Mouse (Mus musculus): Measurements from ENCODE around the gene Zcchc3. TPM values are rescaled to one million over a fixed set of nuclear protein-coding genes. Genes with fewer than 3 reads are reported as not detected.

Zcchc3 gene
- polyA plus RNA-seq, 1 experiment = 10.7 TPM

GRCm38 (mm10) chr2:152413765-152414584, 852 bp downstream of the Zcchc3 start:
- Histone ChIP-seq H3K27me3 (ENCODE audit: control insufficient read depth, insufficient read depth, low read length) (no peaks in the 10 kb centered on the region), H3K27ac (ENCODE audit: insufficient read depth, low read length) (peak overlapping the region; percentile 96), H3K4me3 (replicated peaks; ENCODE audit: insufficient read depth, low read depth, low read length) (peak overlapping the region; percentile 61), H3K4me1 (ENCODE audit: control insufficient read depth, insufficient read depth, low read length) (peaks cover 18% of the 10 kb centered on the region)
- under 1% methylated on average over 86 of the region's 86 CpGs for WGBS
- TF ChIP-seq POLR2A (IDR thresholded peaks at IDR 0.05; ENCODE audit: borderline replicate concordance, insufficient read depth, low read length) (no peak), CTCF (IDR thresholded peaks at IDR 0.05; ENCODE audit: borderline replicate concordance, insufficient read depth, low read depth, low read length) (no peak)
- peak; percentile 50 to 62 for DNase-seq

- no peaks in the 10 kb centered on the region for H3K27me3 ChIP-seq (ENCODE audit: control insufficient read depth, insufficient read depth, low read length)
- no peak overlapping the region for H3K27ac ChIP-seq (ENCODE audit: insufficient read depth, low read length)
- peak overlapping the region; percentile 61 for H3K4me3 ChIP-seq (replicated peaks; ENCODE audit: insufficient read depth, low read depth, low read length)
- DNase-seq = peak in 1 of 2 experiments; percentile 41
- no peak for TF ChIP-seq CTCF (IDR thresholded peaks at IDR 0.05; ENCODE audit: borderline replicate concordance, insufficient read depth, low read depth, low read length)
- 10% methylated on average over 21 of the region's 21 CpGs for WGBS
- peaks cover 18% of the 10 kb centered on the region for H3K4me1 ChIP-seq (ENCODE audit: control insufficient read depth, insufficient read depth, low read length)
These were observed 1.6 kb downstream of the Zcchc3 start for GRCm38 (mm10) chr2:152413158-152413764.

- 13% methylated on average over 15 of the region's 15 CpGs for WGBS
- no peak overlapping the region for H3K27ac ChIP-seq (ENCODE audit: insufficient read depth, low read length)
- TF ChIP-seq CTCF (IDR thresholded peaks at IDR 0.05; ENCODE audit: borderline replicate concordance, insufficient read depth, low read depth, low read length) = no peak
- TF ChIP-seq POLR2A (IDR thresholded peaks at IDR 0.05; ENCODE audit: borderline replicate concordance, insufficient read depth, low read length) = no peak
- peak in 1 of 2 experiments; percentile 40 for DNase-seq
- no peaks in the 10 kb centered on the region for H3K27me3 ChIP-seq (ENCODE audit: control insufficient read depth, insufficient read depth, low read length)
- H3K4me1 ChIP-seq (ENCODE audit: control insufficient read depth, insufficient read depth, low read length) = peaks cover 18% of the 10 kb centered on the region
- H3K4me3 ChIP-seq (replicated peaks; ENCODE audit: insufficient read depth, low read depth, low read length) = peak overlapping the region; percentile 37
These were observed 2.2 kb downstream of the Zcchc3 start for GRCm38 (mm10) chr2:152412526-152413157.

- Histone ChIP-seq H3K27ac (ENCODE audit: insufficient read depth, low read length) (peak overlapping the region; percentile 82; the same call in 1 of the 2 replicates), H3K4me1 (ENCODE audit: control insufficient read depth, insufficient read depth, low read length) (peaks cover 18% of the 10 kb centered on the region), H3K4me3 (replicated peaks; ENCODE audit: insufficient read depth, low read depth, low read length) (peak overlapping the region; percentile 35), H3K27me3 (ENCODE audit: control insufficient read depth, insufficient read depth, low read length) (no peaks in the 10 kb centered on the region)
- 43% methylated on average over 7 of the region's 7 CpGs for WGBS
- TF ChIP-seq POLR2A (IDR thresholded peaks at IDR 0.05; ENCODE audit: borderline replicate concordance, insufficient read depth, low read length) (no peak), CTCF (IDR thresholded peaks at IDR 0.05; ENCODE audit: borderline replicate concordance, insufficient read depth, low read depth, low read length) (no peak)
- DNase-seq = no peak
These were observed 3.4 kb downstream of the Zcchc3 start for GRCm38 (mm10) chr2:152411471-152411870.

- DNase-seq = peak; percentile 70 to 72
- H3K27ac ChIP-seq (ENCODE audit: insufficient read depth, low read length) = peak overlapping the region; percentile 82
- H3K4me1 ChIP-seq (ENCODE audit: control insufficient read depth, insufficient read depth, low read length) = peaks cover 18% of the 10 kb centered on the region
- 4% methylated on average over 15 of the region's 15 CpGs for WGBS
- no peaks in the 10 kb centered on the region for H3K27me3 ChIP-seq (ENCODE audit: control insufficient read depth, insufficient read depth, low read length)
- H3K4me3 ChIP-seq (replicated peaks; ENCODE audit: insufficient read depth, low read depth, low read length) = peak overlapping the region; percentile 35
- TF ChIP-seq CTCF (IDR thresholded peaks at IDR 0.05; ENCODE audit: borderline replicate concordance, insufficient read depth, low read depth, low read length) (no peak), POLR2A (IDR thresholded peaks at IDR 0.05; ENCODE audit: borderline replicate concordance, insufficient read depth, low read length) (no peak)
These were observed 3.9 kb downstream of the Zcchc3 start for GRCm38 (mm10) chr2:152410971-152411371.

GRCm38 (mm10) chr2:152409781-152410180, 5.0 kb downstream of the Zcchc3 start:
- H3K27me3 ChIP-seq (ENCODE audit: control insufficient read depth, insufficient read depth, low read length) = no peaks in the 10 kb centered on the region
- no peak overlapping the region for H3K27ac ChIP-seq (ENCODE audit: insufficient read depth, low read length)
- H3K4me1 ChIP-seq (ENCODE audit: control insufficient read depth, insufficient read depth, low read length) = peaks cover 17% of the 10 kb centered on the region
- no peak for TF ChIP-seq CTCF (IDR thresholded peaks at IDR 0.05; ENCODE audit: borderline replicate concordance, insufficient read depth, low read depth, low read length)
- no peak for TF ChIP-seq POLR2A (IDR thresholded peaks at IDR 0.05; ENCODE audit: borderline replicate concordance, insufficient read depth, low read length)
- WGBS = 85% methylated on average over 6 of the region's 6 CpGs
- DNase-seq = no peak
- no peak overlapping the region for H3K4me3 ChIP-seq (replicated peaks; ENCODE audit: insufficient read depth, low read depth, low read length)

- Histone ChIP-seq H3K4me3 (replicated peaks; ENCODE audit: insufficient read depth, low read depth, low read length) (peak overlapping the region; percentile 49), H3K27me3 (ENCODE audit: control insufficient read depth, insufficient read depth, low read length) (no peaks in the 10 kb centered on the region), H3K27ac (ENCODE audit: insufficient read depth, low read length) (no peak overlapping the region), H3K4me1 (ENCODE audit: control insufficient read depth, insufficient read depth, low read length) (peaks cover 11% of the 10 kb centered on the region)
- peak; percentile 95 to 98 for DNase-seq
- no peak for TF ChIP-seq CTCF (IDR thresholded peaks at IDR 0.05; ENCODE audit: borderline replicate concordance, insufficient read depth, low read depth, low read length)
- no peak for TF ChIP-seq POLR2A (IDR thresholded peaks at IDR 0.05; ENCODE audit: borderline replicate concordance, insufficient read depth, low read length)
- under 1% methylated on average over 19 of the region's 19 CpGs for WGBS
These were observed 8.7 kb downstream of the Zcchc3 start for GRCm38 (mm10) chr2:152406126-152406525.
